Mouse (Mus musculus) T-helper 2 cell (primary cell): ENCODE measurements at regions not wholly inside any gene's neighbourhood (a gene's known extent, or its start where the extent isn't known, plus 50 kb on each side); places are given as distances from the start of the nearest gene placed in this dataset.

Experiments used
- in situ Hi-C: fragments of 300-600 bp; cut with MboI, MseI; formaldehyde crosslinking; loops from one replicate; pipeline ENCODE4 v1.15.1; 2025; ENCODE audit warnings: high pct_unique_total_duplicates

DNA sequence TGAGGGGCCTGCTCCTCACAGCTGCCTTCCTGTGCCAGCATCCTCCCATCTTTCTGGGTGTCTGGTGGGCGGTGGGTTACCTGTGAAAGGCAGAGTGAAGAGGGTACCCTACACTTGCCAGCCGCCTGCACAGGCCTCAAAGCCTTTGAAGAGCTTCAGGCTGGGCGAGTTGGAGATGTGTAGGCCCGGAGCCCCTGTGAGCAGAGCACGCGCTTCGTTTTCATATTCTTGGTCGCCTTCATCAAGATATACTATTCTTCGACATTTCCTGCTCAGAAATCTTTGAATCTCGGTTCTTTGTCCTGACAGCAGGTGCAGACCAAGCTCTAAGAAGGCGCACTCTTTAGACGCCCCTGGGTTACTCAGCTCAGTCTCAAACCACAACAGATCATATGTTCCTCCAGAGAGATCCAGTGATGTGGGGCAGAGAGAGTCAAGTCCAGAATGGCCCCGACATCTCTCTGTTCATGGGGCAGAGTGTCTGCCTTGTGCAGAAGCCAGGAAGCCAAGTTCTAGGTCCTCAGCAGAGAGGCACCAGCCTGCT, 170.7 kb upstream of the Id2 start:
- in situ Hi-C loops, result loop anchor here (5.0 to 25.0 kb wide), 2 partner anchors 40 to 795 kb away; no protein-coding TSS in a partner anchor

DNA sequence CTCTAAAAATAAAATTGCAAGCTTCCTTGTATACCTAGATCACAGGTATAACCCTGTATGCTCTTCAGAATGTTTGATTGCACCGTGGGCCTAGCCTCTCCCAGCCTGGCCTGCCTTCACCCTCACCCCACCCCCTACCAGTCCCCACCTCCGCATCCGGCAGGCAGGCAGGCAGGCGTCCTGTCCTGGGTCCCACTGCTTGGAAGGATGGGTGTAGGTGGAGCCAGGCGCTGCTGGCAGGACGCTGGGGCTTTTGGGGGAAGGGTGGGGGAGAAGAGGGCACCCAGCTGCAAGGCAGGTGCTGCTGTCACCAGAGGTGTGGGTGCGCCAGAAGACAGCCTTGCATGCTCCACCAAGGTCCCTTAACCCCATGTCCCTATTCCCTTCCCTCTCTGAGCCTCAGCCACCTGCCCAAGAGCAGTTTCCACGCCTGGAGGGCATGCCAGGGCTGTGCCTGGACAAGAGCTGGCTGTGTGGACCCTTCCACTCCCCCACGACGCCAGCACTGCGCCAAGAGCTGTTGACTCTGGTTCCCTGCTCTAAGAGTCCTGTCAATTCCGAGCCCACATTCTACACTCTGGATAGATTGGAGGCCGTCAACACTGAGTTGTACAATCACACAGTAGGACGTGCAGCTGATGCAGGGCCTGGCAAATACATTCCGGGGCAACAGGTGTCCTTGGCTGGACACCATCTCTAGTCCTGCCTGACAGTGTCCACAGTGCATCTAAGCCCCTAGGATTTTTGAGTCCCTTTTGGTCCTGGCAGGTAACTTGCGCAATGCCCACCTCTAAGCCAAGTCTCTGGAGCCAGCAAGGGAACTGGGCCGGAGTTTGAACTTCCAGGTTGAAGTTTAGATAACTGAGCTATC, 170.0 kb upstream of the Id2 start:
- in situ Hi-C loops, result loop anchor here (5.0 to 25.0 kb wide), 2 partner anchors 40 to 795 kb away; no protein-coding TSS in a partner anchor

DNA sequence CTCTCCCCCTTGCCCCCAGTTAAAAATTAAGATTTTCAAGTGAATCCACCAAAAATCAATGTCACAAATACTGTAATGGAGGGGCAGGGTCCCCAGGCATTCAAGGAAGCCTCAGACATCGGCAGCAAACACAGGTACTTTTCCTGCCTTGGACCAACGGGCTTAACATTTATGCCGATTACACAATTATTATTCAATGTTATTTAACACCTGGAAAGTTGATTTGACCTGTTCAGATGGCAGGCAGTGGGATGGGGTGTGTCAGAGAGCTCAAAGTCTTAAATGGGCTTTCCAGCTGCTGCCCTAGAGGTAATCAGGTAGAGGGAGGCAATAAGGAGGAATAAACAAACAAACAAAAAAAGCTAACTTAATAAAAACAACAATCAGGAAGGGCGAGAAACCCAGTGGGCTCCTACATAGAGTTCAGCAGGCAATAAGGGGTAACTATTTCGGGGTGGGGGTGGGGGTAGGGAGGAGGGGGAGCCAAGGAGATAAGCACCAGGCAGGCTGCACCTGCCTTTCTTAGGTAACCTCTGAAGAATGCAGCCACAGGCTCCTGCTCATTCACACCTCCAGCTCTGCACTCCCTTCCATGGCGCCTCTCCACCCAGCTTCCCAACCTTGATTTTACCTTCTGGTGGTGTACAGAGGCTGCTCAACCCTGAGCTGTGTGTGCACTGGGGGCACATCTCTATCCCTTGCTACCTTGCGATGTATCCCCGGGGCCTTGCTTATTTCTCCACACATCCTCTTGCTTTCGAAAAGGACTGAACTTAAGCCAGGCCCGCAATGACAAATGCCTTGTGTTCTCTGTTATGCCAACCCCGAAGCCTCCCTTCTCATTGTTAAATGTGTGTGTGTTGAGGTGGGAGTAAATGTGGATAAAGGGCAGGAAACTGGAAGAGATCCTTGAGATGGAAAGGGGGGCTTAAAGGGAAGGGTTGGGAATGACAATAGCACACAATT, 168.9 kb upstream of the Id2 start:
- in situ Hi-C loops, result loop anchor here (5.0 to 25.0 kb wide), 2 partner anchors 41 to 796 kb away; no protein-coding TSS in a partner anchor

DNA sequence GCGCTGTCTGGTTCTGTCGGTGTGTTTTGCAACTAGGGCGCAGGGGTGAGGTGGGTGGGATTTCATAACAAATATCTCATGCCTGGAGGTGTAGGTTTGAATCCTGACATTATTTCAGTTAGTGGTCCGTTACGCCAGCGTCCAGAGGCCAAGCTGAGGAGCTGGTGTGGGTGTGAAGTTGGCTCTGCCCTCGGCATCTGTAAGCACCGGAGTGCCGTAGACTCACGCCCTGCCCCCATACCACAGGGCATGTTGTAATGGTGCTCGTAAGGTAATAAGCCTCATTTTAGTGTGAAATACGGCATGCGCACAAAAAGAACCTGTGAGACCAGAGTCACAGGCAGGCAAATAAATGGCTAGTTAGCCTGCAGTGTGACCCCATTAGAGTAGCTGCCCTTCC, 168.1 kb upstream of the Id2 start:
- in situ Hi-C loops, result loop anchor here (5.0 to 25.0 kb wide), 2 partner anchors 42 to 797 kb away; no protein-coding TSS in a partner anchor

DNA sequence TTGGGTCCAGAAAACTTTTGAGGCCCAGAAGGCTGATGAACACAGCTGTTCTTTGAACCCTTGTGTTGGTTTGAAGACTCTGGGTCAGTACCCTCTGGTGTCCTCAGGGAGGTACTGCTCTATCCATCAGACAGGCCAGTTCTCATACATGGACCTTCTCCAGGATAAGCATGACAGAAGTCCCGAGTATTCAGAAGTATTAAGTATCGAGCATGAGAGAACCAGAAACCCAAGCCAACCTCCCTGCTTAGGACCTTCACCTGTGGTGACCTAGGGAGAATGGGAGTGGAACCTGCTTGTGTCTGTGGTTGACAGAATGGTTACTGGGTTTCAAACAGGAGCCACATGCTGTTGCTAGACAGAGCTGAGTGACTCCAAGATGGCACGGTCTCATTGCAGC, 167.5 kb upstream of the Id2 start:
- in situ Hi-C loops, result loop anchor here (25.0 kb wide), 1 partner anchor 798 kb away; no protein-coding TSS in a partner anchor

DNA sequence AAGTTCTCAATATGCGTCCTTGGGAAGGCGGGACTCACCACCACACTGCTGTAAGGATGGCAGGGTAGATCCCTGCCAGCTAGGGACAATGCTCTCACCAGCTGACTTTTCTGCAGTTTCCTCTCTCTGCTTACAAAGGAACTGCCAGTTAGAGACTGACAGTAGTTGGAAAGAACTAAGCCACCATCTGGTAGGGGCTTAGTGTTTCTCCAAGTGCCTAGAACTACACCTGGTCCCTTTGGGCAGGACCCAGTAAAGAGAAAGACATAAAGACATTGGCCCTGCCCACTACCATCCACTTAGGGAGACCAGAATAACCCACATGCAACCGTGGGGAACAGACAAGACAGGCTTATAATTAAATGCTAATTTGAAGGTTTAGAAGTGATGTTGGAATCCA, 165.5 kb upstream of the Id2 start:
- in situ Hi-C loops, result loop anchor here (25.0 kb wide), 1 partner anchor 800 kb away; no protein-coding TSS in a partner anchor

DNA sequence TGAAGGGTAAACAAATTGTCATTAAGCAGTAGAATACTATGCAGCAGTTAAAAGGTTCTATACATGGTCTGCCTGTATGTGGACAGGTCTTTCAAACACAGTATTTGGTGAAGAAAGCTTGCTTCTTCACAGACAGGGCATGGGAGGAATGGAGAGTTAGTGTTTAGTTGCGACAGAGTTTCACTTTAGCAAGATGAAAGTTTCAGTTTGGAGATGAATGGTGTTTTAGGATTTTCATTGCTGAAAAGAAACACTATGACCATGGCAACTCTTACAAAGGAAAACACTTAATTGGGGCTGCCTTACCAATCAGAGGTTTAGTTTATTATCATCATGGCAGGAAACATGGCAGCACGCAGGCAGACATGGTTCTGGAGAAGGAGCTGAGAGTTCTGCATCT, 162.2 kb upstream of the Id2 start:
- in situ Hi-C loops, result loop anchor here (25.0 kb wide), 1 partner anchor 803 kb away; no protein-coding TSS in a partner anchor

DNA sequence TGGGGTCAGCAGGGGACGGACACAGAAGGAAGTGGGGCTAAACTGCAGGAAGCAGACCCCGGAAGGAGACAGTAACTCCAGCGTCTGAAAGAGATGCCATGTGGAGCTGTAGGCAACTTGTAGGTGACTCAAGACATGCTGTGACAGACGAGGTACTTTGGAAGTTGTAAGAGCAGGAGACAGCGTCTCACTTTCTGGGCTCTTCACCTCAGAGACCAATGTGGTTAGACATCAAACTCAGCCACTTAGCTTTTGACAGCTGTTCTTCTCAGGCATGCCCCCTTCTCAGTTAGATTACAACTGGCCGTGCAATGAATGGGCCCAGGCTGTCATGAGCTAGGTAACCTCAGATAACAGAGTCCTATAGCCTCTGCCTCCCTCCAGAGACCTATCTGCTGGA, 159.3 kb upstream of the Id2 start:
- in situ Hi-C loops, result loop anchor here (25.0 kb wide), 1 partner anchor 806 kb away; no protein-coding TSS in a partner anchor

DNA sequence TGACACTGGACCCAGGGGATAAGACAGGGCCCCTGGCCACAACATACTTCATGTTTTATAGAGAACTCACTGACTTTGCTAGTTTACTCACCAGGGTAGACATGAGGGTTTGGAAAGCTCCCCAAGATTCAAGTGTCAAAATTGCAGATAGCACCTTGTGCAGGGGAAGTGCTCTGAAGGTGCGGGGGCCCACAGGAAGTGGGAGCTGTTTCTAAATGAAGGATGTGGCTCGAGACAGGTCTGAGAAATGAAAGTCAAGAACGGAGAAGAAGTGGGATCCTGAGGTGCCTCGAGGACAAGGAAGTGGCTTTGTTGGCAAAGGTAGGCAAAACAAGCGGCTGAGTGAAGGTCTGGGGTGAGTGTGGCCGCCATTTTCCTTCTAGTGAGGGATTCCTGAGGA, 157.8 kb upstream of the Id2 start:
- in situ Hi-C loops, result loop anchor here (25.0 kb wide), 1 partner anchor 808 kb away; no protein-coding TSS in a partner anchor

DNA sequence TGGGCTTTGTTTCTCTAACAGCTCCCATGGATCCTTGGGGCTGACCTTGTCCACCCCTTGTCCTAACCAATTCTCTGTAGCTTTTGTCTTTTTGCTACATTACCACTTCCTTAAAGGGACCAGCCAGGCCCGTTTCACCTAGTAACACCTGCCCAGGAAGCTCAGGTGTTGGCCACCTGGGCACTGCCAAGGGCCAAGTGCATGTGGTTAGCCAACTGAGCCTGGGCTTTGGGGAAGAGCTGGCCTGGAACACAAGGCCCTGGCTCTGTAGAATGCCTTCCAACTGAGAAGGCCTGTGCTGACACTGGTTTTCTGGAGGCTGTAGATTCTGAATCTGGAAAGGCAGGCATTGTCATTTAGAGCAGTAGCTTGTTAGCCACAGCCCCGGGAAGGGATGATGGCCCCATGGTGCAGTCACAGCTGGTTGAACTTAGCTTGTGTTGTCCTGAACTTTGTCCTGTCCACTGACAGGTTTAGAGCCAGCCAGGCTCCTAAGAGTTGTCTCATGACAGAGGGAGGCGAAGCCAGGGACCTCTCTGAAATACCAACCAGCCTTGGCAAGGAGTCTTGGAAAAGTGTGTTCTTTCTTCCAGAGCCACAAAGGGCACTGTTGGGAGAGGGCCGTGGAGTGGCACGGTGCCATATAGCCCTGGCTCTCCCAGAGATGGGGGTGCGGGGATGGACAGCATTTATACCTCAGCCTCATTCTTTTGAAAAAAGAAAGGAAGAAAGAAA, 156.0 kb upstream of the Id2 start:
- in situ Hi-C loops, result loop anchor here (25.0 kb wide), 1 partner anchor 809 kb away; no protein-coding TSS in a partner anchor

DNA sequence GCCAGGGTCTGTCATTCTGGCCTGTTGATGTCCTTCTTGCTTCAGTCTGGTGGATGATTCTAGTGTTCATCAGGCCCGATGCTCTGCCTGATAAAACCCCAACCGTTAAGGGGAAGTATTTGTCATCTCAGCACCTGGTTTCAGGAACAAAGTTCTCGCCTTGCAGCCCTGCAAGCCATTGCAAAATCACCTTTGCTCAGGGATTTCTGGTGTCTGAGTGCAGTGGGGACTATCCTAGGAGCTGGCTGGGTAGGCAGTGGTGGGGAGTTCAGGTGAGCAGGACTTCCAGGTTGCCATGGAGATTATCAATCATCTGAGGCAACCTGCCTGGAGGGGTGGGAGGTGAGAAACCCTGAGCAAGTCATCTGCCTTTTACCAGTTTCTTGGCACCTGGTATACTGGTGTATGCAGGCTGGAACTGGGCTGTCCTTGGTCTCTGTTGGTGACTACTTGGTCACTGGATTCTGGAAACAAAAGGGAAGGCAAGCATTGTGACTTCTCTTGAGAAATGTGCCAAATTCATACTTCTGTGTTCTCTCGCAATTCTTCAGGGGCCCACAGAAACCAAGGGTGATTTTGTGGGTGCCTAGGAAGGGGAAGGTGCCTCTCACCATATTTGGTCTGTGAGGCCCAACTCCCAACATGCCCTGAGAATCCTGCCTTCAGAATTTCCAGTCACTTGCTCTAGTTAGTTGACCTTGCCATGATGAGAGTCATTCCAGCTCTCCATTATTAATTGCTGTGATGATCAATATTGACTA, 154.7 kb upstream of the Id2 start:
- in situ Hi-C loops, result loop anchor here (25.0 kb wide), 1 partner anchor 811 kb away; no protein-coding TSS in a partner anchor

DNA sequence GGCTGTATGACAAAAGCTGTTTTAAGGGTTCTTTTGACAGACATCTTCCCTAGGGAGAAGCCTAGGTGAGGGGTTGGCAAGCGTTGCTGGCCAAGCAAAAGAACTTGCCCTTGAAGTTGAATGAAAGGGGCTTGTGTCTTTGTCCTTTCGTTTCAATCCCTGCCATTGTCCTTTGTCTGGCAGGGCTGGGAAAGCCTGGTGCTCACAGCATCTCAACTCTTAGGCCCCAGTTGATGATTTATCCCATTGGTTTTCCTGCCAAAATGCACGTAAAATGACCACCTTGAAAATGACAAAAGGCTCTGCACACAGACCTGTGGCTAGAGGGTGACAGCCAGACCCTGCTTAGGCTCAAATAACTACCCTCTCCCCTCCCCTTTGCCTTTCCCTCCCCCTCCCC, 153.9 kb upstream of the Id2 start:
- in situ Hi-C loops, result loop anchor here (25.0 kb wide), 1 partner anchor 811 kb away; no protein-coding TSS in a partner anchor

DNA sequence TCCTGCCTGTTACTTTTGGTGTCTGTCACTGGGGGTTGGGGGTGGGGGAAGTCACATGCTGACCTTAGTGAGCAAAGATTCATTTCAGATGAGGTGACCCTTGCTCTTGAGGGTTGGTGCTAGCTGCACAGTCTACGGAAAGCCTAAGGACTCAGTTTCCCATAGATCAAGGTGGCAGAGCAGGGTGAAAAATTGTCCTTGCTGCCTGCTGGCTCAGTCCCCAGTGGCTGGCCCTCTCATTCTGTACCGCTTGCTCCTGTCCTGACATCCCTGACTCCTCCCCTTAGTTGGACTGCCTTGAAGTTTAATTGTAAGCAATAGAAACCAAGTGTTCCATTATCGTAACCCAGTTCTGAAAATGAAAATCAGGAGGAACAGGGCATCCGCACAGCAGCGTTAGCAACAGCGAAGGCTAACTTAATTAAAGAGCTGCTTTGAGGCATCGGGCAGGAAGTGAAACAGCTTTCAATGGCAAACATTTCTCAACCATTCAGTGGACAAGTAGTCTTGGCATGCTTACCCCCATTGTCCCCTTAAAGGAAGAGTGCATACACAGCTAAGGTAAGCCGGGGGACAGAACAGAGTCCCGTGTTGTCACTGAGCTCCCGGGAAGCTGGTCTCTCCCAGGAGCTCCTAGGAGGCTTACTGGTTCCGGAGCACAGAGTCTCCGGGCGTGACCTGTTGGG, 151.9 kb upstream of the Id2 start:
- in situ Hi-C loops, result no loop called here

DNA sequence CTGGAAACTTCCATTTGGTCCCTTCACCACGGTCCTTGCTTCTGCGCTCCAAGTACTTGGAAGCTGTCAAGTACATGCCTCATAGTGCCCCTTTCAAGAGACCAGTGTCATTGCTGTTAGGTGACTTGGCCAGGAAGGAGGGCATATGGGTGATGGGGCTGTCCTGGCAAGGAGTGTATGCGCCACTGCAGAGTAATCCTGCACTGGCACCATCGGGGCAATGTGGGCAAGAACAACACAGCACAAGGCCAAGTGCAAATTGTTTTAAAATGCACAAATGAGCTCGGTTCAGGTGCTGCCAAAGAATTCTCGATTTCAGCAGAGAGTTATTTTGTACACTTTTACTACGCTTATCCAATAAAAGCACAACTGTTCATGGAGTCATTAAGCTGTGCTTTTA, 149.6 kb upstream of the Id2 start:
- in situ Hi-C loops, result no loop called here

DNA sequence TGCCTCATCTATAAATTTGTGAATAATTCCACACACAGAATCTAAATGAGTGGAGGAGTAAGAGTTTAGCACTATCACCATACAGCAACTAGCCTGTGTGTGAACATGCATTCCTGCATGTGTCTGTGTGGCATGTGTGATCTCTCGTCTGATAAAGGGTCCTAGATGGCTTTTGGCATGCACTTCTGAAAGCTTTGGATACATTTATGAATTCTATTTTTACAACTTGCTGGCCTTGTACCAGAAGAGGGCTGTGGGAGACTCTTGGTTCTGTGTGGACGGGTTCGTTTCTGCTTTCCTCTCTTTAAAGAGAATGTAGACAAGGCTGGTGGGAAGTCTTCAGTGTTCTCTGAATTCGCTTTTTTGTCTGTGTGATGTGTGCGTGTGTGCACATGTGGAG, 148.7 kb upstream of the Id2 start:
- in situ Hi-C loops, result no loop called here

DNA sequence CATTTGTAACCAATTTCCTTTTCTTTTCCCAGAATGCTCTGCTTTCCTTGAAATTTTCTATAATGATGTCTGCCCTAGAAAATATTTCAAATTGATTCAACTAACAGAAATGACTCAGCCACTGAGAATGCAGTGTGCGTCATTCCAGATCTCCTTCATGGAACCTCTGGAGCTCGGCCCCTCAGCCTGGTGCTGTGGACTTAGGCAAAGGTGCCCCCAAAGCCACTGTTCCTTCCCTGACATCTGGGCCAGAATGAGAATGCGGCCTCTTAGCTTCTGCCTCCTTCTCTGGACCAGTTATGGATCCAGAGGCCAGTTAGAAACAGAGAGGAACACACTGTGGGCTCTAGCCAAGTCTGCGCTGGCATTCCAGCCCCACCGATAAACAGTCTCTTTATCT, 148.3 kb upstream of the Id2 start:
- in situ Hi-C loops, result no loop called here

DNA sequence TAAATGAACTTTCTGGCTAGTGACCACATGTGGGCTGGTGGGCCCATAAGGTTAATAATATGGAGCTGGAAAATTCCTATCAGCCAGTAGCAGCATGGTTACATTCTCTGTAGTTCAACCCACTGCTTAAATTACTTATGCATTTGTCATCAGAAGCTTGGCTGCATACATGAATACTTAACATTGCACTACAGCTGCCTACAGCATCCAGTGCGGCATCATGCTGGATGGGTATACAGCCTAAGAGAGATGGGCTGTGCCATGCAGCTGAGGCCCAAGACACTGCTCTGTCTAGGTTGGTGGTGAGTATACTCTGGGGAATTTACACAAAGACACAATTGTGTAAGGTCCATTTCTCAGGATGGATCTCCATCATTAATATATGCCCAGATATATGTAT, 147.7 kb upstream of the Id2 start:
- in situ Hi-C loops, result no loop called here

DNA sequence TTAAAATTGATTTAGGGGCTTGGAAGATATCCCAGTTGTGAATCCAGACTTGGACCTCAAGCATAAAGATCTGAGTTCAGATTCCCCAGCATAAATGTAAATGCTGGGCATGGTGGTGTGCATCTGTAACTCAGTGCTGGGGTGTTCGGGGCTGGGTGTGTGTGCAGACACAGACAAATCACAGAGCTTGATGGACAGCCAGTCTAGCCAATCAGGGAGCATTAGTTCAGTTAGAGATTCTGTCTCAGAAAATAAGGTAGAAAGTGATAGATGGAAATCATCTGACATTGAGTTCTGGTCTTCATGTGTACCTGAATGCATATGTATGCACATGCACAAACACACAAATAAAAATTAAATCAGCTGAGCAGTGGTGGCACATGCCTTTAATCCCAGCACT, 147.0 kb upstream of the Id2 start:
- in situ Hi-C loops, result no loop called here

DNA sequence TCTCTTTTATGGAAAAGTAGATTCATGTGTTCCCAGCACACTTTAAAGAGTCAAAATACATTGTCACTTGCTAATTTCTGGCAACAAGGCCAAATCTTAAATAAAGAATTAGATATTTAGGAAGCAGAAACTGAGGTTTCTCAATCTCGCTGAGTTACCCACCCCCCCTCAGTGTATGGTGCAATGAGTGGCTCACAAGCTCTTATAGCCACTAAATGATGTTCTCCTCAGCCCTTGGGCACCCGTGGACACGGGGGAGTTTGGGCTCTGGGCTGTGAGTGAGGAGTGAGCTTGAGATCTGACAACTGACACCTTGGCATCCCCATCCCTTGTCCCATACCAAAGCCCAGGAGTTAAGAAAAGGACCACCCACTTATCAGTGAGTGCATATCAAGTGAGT, 145.4 kb upstream of the Id2 start:
- in situ Hi-C loops, result no loop called here
